Mouse (Mus musculus): ENCODE data around the gene Celsr1. TPM values are rescaled to one million over a fixed set of nuclear protein-coding genes. Genes with fewer than 3 reads are reported as not detected.
A peak's percentile ranks its signal among the peaks of the same experiment; 100 is the strongest.
"Not testable (repeated sequence)": the region's sequence is repeated elsewhere in the genome, so short reads cannot be mapped to it uniquely, and the experiment has no call there.

Celsr1 gene
- total RNA-seq, 2 experiments from 2014 or later = 4.1 to 4.7 TPM

GRCm38 (mm10) chr15:86064191-86064849, 30.7 kb upstream of the Celsr1 start:
- DNase-seq = no peak

- no peak for DNase-seq
Observed at GRCm38 (mm10) chr15:86061848-86062481, 28.4 kb upstream of the Celsr1 start.

GRCm38 (mm10) chr15:86061221-86061620, 27.6 kb upstream of the Celsr1 start:
- DNase-seq = no peak

GRCm38 (mm10) chr15:86060581-86060980, 27.0 kb upstream of the Celsr1 start:
- DNase-seq = no peak

GRCm38 (mm10) chr15:86059835-86060380, 26.3 kb upstream of the Celsr1 start:
- DNase-seq = no peak

GRCm38 (mm10) chr15:86058931-86059834, 25.6 kb upstream of the Celsr1 start:
- DNase-seq = peak in 1 of 2 experiments; percentile 37

- DNase-seq = peak; percentile 81 to 82
Observed at GRCm38 (mm10) chr15:86058394-86058915, 24.9 kb upstream of the Celsr1 start.

GRCm38 (mm10) chr15:86057908-86058307, 24.3 kb upstream of the Celsr1 start:
- no peak for DNase-seq

GRCm38 (mm10) chr15:86057413-86057812, 23.8 kb upstream of the Celsr1 start, which contains the start of gene Gramd4:
Gene Gramd4 (plus strand): TSS chr15:86057695.
- DNase-seq = no peak

- DNase-seq = no peak
Observed at GRCm38 (mm10) chr15:86056221-86056760, 22.7 kb upstream of the Celsr1 start.

- DNase-seq = not testable (repeated sequence)
Observed at GRCm38 (mm10) chr15:86054861-86055260, 21.3 kb upstream of the Celsr1 start.

- DNase-seq = peak; percentile 77 to 82
Observed at GRCm38 (mm10) chr15:86053890-86054536, 20.4 kb upstream of the Celsr1 start.

- DNase-seq = no peak
Observed at GRCm38 (mm10) chr15:86051878-86052478, 18.4 kb upstream of the Celsr1 start.

GRCm38 (mm10) chr15:86051152-86051551, 17.6 kb upstream of the Celsr1 start:
- DNase-seq = no peak

GRCm38 (mm10) chr15:86050170-86050743, 16.7 kb upstream of the Celsr1 start:
- DNase-seq = no peak

GRCm38 (mm10) chr15:86049510-86049909, 15.9 kb upstream of the Celsr1 start:
- no peak for DNase-seq

GRCm38 (mm10) chr15:86042364-86042763, 8.8 kb upstream of the Celsr1 start:
- DNase-seq = no peak

GRCm38 (mm10) chr15:86041421-86041820, 7.8 kb upstream of the Celsr1 start:
- no peak for DNase-seq

GRCm38 (mm10) chr15:86038802-86039201, 5.2 kb upstream of the Celsr1 start:
- DNase-seq = peak; percentile 50 to 69

GRCm38 (mm10) chr15:86035913-86036312, 2.3 kb upstream of the Celsr1 start:
- DNase-seq = no peak

All from layer of hippocampus, postnatal 36 days (tissue).